Mouse (Mus musculus) midbrain, postnatal 0 days (tissue): ENCODE measurements at regions not wholly inside any gene's neighbourhood (a gene's known extent, or its start where the extent isn't known, plus 50 kb on each side); places are given as distances from the start of the nearest gene placed in this dataset.

Experiments
- ATAC-seq: fragments of 200-750 bp; cut with Nextera tagmentation; 2 replicates; pipeline ENCODE4 v1.8.0; 2017; ENCODE audit warnings: moderate number of reproducible peaks, mild to moderate bottlenecking, moderate TSS enrichment, moderate library complexity; ENCODE audit not compliant: low FRiP score
- DNase-seq: peaks from one replicate; pipeline ENCODE4 v3.0.0-alpha.2; 2015; ENCODE audit warnings: low spot score
- H3K27ac ChIP-seq: fragments of 300-500 bp; sonication (generic); 2 replicates; pipeline ENCODE4 v1.5.1; 2014; ENCODE audit warnings: low read depth, mild to moderate bottlenecking, low read length, mixed read lengths
- H3K27me3 ChIP-seq: fragments of 300-500 bp; sonication (generic); 2 replicates; pipeline ENCODE4 v1.6.1; 2014; ENCODE audit warnings: low read length, control low read depth, mixed read lengths; ENCODE audit not compliant: insufficient read depth
- H3K36me3 ChIP-seq: fragments of 300-500 bp; sonication (generic); 2 replicates; pipeline ENCODE4 v1.6.1; 2014; ENCODE audit warnings: low read length, control low read depth, mixed read lengths; ENCODE audit not compliant: insufficient read depth
- H3K4me1 ChIP-seq: fragments of 300-500 bp; sonication (generic); 2 replicates; pipeline ENCODE4 v1.6.1; 2014; ENCODE audit warnings: mild to moderate bottlenecking, control low read depth, antibody characterized with exemption, low read length, mixed read lengths; ENCODE audit not compliant: insufficient read depth
- H3K4me2 ChIP-seq: fragments of 300-500 bp; sonication (generic); 2 replicates; pipeline ENCODE4 v1.6.1; 2014; ENCODE audit warnings: low read depth, mild to moderate bottlenecking, low read length, mixed read lengths; ENCODE audit not compliant: poor library complexity, severe bottlenecking
- H3K4me3 ChIP-seq: fragments of 300-500 bp; sonication (generic); 2 replicates; pipeline ENCODE4 v1.5.1; 2014; ENCODE audit warnings: low read depth, mild to moderate bottlenecking, low read length, moderate library complexity
- H3K9ac ChIP-seq: fragments of 300-500 bp; sonication (generic); replicated peaks from 2 replicates; pipeline ENCODE4 v1.6.1; 2014; ENCODE audit warnings: mild to moderate bottlenecking, low read length, moderate library complexity, mixed read lengths; ENCODE audit not compliant: poor library complexity, severe bottlenecking
- H3K9me3 ChIP-seq: fragments of 300-500 bp; sonication (generic); 2 replicates; pipeline ENCODE4 v1.6.1; 2016; ENCODE audit warnings: low read length, control low read depth
- CTCF ChIP-seq: IDR thresholded peaks from 2 replicates; pipeline ENCODE4 v1.5.1; 2016; ENCODE audit warnings: antibody characterized with exemption, mild to moderate bottlenecking
- WGBS: fragments of 180-500 bp; shearing (Covaris S2); extraction: QIAGEN DNeasy Blood & Tissue Kit; methylation state at CpG from one replicate; pipeline ENCODE4 v1.1.7; 2014; 5-methylcytosine and 5-hydroxymethylcytosine counted together

DNA sequence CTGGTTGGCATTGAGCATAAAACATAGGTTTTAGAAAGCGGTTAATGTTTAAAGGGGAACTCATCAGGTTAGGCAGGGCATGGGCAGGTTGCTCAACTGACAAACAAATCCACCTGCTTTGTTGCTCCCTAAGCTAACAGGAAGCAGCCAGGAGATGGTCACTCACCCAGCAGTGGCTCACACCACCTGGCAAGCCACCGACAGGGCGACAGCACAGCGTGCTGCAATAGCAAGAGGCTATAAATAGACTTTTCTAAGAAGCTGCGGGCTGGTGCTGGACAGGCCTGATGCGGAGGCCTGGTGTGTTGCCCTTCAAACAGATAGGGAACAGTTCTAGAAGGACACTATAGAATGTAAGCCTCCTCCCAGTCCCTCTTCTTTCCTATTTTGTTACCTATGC lies 559.3 kb upstream of the Gm19410 start:
- DNase-seq: no peak
- ATAC-seq: no peak
- no peak overlapping the region for H3K27ac ChIP-seq
- WGBS: 59% methylated on average over 6 of the region's 6 CpGs
- no peaks in the 10 kb centered on the region for H3K4me1 ChIP-seq
- H3K4me3 ChIP-seq: no peak overlapping the region
- TF ChIP-seq CTCF: no peak
- H3K9ac ChIP-seq: no peak overlapping the region
- H3K36me3 ChIP-seq: no peaks in the 10 kb centered on the region
- H3K27me3 ChIP-seq: no peaks in the 10 kb centered on the region
- no peak overlapping the region for H3K4me2 ChIP-seq
- no peaks in the 10 kb centered on the region for H3K9me3 ChIP-seq

DNA sequence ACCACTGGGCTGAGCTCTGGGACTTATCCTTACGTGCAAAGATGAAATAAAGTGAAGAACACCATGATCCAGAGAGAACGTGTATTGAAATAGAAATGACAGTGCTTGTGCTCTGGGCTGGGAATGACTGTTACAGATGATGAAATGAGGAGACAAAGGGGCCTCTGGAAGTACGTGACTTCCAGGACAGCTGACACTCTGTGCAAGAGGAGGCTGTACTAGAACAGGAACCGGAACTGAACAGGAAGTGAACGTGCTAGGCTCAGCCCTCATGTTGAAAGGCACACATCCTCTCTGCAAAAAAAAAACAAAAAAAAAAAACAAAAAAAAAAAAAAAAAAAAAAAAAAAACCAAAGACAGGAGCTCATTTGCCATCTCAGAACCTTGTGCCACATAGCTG lies 557.2 kb upstream of the Gm19410 start:
- Histone ChIP-seq H3K27me3 (no peaks in the 10 kb centered on the region), H3K9ac (no peak overlapping the region), H3K36me3 (no peaks in the 10 kb centered on the region), H3K4me2 (no peak overlapping the region), H3K4me1 (no peaks in the 10 kb centered on the region), H3K4me3 (no peak overlapping the region), H3K27ac (no peak overlapping the region), H3K9me3 (no peaks in the 10 kb centered on the region)
- 85% methylated on average over 5 of the region's 5 CpGs for WGBS
- no peak for TF ChIP-seq CTCF
- DNase-seq (no peak), ATAC-seq (no peak)

DNA sequence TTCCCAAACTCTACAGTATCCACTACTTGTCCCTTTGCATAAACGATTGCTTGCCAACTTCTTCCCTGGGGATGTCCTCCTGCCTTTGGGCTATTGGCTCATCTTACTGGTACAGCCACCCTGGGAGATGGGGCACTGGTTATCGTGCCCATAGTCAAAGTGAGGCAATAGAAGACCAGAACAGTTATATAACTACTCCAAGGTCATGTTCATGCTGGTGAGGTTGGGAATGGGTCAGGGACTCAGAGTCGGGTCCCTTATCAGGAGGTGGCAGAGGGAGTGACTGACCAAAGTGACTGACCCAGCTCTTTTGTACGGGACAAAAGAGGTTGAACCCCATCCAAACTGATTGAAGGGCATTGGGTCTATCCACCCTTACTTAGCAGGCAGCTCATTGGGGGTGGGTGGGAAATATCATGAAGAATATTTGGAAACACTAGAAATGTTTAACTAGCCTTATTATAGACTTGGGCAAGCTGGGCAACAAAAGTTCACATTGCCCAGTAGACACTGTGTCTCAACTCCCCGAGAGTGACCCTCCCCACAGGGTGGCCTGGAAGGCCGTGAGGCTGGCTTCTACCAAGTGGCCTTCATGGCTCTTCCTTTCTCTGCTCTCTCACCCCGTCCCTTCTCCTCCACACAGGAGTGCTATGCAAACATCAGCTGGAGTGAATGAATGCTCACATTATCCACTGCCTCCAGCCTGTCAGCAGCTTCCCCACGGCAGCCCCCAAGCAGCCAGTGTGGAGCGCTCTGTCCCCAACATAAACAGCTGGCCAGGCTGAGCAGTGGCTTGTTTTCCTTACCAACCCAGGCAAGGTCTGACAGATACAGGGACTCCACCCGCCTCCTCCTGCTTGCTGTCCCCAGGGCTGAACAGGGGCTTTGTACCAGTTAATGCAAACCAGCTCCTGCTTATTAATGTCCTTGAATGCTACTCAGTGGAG lies 553.8 kb upstream of the Gm19410 start:
- H3K9me3 ChIP-seq: no peaks in the 10 kb centered on the region
- no peaks in the 10 kb centered on the region for H3K27me3 ChIP-seq
- WGBS: 73% methylated on average over 10 of the region's 10 CpGs
- H3K9ac ChIP-seq: no peak overlapping the region
- no peak overlapping the region for H3K4me2 ChIP-seq
- no peak for DNase-seq
- H3K4me1 ChIP-seq: no peaks in the 10 kb centered on the region
- no peak overlapping the region for H3K4me3 ChIP-seq
- no peak for TF ChIP-seq CTCF
- H3K27ac ChIP-seq: no peak overlapping the region
- H3K36me3 ChIP-seq: no peaks in the 10 kb centered on the region
- ATAC-seq: no peak

DNA sequence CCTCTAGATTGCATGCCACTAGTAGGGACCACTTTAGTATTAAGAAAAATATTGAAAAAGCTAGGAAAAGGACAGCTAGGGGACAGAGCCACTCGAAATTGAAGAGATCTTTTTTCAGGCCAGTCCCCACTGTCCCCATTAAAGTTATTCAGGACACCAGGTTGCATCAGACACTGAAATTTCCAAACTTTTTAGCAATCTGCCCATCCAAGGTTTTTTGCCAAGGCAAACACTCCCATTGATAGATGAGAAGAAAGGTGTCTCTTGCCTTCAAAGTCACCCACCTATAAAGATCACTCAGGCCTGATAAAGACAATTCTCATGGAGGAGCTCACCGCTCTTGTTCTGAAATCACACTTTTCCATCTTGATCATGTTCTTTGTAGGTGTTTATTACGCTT lies 552.1 kb upstream of the Gm19410 start:
- 75% methylated on average over 3 of the region's 3 CpGs for WGBS

DNA sequence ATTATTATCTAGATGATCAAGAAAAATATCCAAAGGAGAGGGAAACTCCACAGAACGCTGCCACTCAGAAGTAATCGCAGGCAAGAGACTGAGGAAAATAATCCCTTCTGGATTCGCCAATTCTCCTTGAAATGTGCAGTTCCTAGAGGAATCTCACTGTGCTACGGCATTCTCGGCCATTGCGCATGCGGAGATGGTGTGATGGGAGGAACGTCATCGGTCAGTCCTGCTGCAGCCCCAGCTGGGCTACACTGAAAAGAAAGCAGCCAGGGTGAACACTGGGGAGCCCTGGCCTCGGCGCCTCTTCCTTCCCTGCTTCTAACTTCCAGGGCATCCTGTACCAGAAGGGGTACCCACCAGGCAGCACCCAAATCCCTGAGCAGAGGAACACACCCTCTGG lies 548.0 kb upstream of the Gm19410 start:
- no peak for ATAC-seq
- WGBS: 75% methylated on average over 11 of the region's 11 CpGs

More for the DNA sequence above, 552.1 kb upstream of the Gm19410 start:
- Histone ChIP-seq H3K4me1 (no peaks in the 10 kb centered on the region), H3K9me3 (no peaks in the 10 kb centered on the region), H3K9ac (no peak overlapping the region), H3K27me3 (no peaks in the 10 kb centered on the region), H3K36me3 (no peaks in the 10 kb centered on the region), H3K27ac (no peak overlapping the region), H3K4me2 (no peak overlapping the region), H3K4me3 (no peak overlapping the region)
- DNase-seq (no peak), ATAC-seq (no peak)
- TF ChIP-seq CTCF: no peak

DNA sequence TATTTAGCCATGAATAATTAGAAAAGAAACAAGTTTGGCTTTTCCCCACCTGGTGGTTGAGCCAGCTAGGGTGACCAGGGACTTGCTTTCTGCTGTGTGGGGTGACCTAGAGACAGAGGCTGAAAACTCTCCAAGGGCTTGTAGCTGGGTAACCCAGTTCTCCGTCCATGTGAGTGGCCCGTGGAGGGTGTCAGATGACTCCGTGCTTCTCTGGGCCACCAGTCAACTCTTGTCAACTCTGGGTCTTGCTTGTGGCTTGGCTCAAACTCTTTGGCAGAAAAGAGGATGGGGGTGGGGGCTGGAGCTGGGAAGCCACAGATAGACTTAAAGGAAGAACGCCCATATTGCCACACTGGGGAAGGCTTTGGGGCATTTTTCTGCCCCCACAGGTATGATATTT lies 547.3 kb upstream of the Gm19410 start:
- DNase-seq (no peak), ATAC-seq (no peak)
- Histone ChIP-seq H3K36me3 (no peaks in the 10 kb centered on the region), H3K27me3 (no peaks in the 10 kb centered on the region), H3K9ac (no peak overlapping the region), H3K4me2 (no peak overlapping the region), H3K4me1 (no peaks in the 10 kb centered on the region), H3K9me3 (no peaks in the 10 kb centered on the region), H3K4me3 (no peak overlapping the region), H3K27ac (no peak overlapping the region)
- WGBS: 92% methylated on average over 4 of the region's 4 CpGs
- TF ChIP-seq CTCF: no peak

More for the DNA sequence above, 548.0 kb upstream of the Gm19410 start:
- Histone ChIP-seq H3K36me3 (no peaks in the 10 kb centered on the region), H3K9ac (no peak overlapping the region), H3K9me3 (no peaks in the 10 kb centered on the region), H3K4me1 (no peaks in the 10 kb centered on the region), H3K4me2 (no peak overlapping the region), H3K4me3 (no peak overlapping the region), H3K27me3 (no peaks in the 10 kb centered on the region), H3K27ac (no peak overlapping the region)
- DNase-seq: no peak
- TF ChIP-seq CTCF: no peak
